Mouse (Mus musculus) heart, embryonic 12.5 days (tissue): ENCODE measurements around the gene Tmem265. TPM values are rescaled to one million over a fixed set of nuclear protein-coding genes. Genes with fewer than 3 reads are reported as not detected.

Experiments used
- ATAC-seq: fragments of 200-750 bp; cut with Nextera tagmentation; 2 replicates; pipeline ENCODE4 v1.8.0; 2017; ENCODE audit warnings: moderate TSS enrichment, moderate library complexity; ENCODE audit not compliant: insufficient number of reproducible peaks, low FRiP score
- H3K27ac ChIP-seq: fragments of 300-500 bp; sonication (generic); 2 replicates; pipeline ENCODE4 v1.5.1; 2016; ENCODE audit warnings: mild to moderate bottlenecking, moderate library complexity; ENCODE audit not compliant: poor library complexity, severe bottlenecking
- H3K27me3 ChIP-seq: fragments of 300-500 bp; sonication (generic); replicated peaks from 2 replicates; pipeline ENCODE4 v1.6.1; 2016; ENCODE audit warnings: mild to moderate bottlenecking, moderate library complexity
- H3K36me3 ChIP-seq: fragments of 300-500 bp; sonication (generic); 2 replicates; pipeline ENCODE4 v1.6.1; 2016; ENCODE audit warnings: mild to moderate bottlenecking, moderate library complexity
- H3K4me1 ChIP-seq: fragments of 300-500 bp; sonication (generic); replicated peaks from 2 replicates; pipeline ENCODE4 v1.6.1; 2016; ENCODE audit warnings: mild to moderate bottlenecking
- H3K4me2 ChIP-seq: fragments of 300-500 bp; sonication (generic); 2 replicates; pipeline ENCODE4 v1.6.1; 2016; ENCODE audit warnings: mild to moderate bottlenecking, moderate library complexity
- H3K4me3 ChIP-seq: fragments of 300-500 bp; sonication (generic); 2 replicates; pipeline ENCODE4 v1.5.1; 2016; ENCODE audit warnings: mild to moderate bottlenecking
- H3K9ac ChIP-seq: fragments of 300-500 bp; sonication (generic); 2 replicates; pipeline ENCODE4 v1.6.1; 2016; ENCODE audit warnings: mild to moderate bottlenecking, moderate library complexity
- H3K9me3 ChIP-seq: fragments of 300-500 bp; sonication (generic); replicated peaks from 2 replicates; pipeline ENCODE4 v1.6.1; 2016; ENCODE audit warnings: mild to moderate bottlenecking, moderate library complexity
- WGBS: fragments of 180-500 bp; shearing (Covaris S2); methylation state at CpG from one replicate; pipeline ENCODE4 v1.1.7; 2016; 5-methylcytosine and 5-hydroxymethylcytosine counted together
- polyA plus RNA-seq: library from polyadenylated mRNA; unstranded; fragments of >200 nt; fragmentation: Nextera tagmentation; extraction: Ambion mirVana; gene quantifications from 2 replicates; pipeline ENCODE4 v1.2.1, GENCODE M21; 2016

Gene Tmem265
- polyA plus RNA-seq, 1 experiment from 2014 or later, result 3.1 TPM

DNA sequence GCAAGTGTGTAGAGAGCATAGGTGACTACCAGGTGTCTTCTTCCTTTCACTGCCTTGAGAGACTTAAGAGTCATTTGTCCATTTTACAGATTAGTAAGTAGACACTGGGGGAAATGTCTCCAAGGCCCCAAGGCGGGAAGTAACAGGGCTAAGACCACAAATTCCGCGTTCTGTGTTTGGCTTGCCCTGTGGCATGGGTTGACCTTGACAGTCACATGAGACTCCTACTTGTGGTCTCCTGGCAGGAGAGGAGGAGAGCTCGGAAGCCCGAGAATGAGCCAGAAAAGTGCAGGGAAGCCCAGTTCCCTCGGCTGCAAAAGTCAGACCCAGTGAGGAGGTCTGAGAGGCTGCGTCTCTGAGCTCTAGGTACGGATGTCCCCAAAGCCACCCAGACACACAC, 52.3 kb downstream of the Tmem265 start:
- H3K9ac ChIP-seq, result peak overlapping the region; percentile 99; the same call in 1 of the 2 replicates
- H3K36me3 ChIP-seq, result peaks cover 52% of the 10 kb centered on the region
- peaks cover 20% of the 10 kb centered on the region for H3K4me1 ChIP-seq
- no peak for ATAC-seq
- peak overlapping the region; percentile 100 for H3K4me3 ChIP-seq
- no peak overlapping the region for H3K27ac ChIP-seq
- peaks cover 24% of the 10 kb centered on the region for H3K9me3 ChIP-seq
- H3K4me2 ChIP-seq, result peak overlapping the region; percentile 86
- whole genome bisulfite sequencing, result 83% methylated on average over 8 of the region's 8 CpGs
- H3K27me3 ChIP-seq, result no peaks in the 10 kb centered on the region

DNA sequence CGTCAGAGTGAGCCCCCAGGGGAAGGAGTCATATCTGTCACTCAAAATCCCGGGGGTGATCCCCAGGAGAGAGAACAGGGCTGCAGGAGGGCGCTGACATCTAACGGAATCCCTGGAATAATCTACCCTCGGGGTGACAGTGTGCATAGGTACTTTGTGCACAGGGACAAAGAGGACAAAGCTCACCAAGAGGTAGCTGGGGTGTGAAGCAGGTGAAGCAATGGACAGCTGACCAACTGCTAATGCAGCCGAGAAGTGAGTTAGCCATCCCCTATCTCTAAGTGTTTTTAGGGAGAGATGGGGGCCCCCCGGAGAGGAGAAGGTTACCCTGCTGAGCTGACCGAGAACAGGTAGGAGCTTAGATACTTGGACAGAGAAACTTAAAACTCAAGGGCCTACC, 52.9 kb downstream of the Tmem265 start:
- H3K27me3 ChIP-seq, result no peaks in the 10 kb centered on the region
- no peak for ATAC-seq
- peaks cover 20% of the 10 kb centered on the region for H3K4me1 ChIP-seq
- H3K36me3 ChIP-seq, result peaks cover 46% of the 10 kb centered on the region
- H3K9me3 ChIP-seq, result peaks cover 24% of the 10 kb centered on the region
- H3K9ac ChIP-seq, result peak overlapping the region; percentile 99
- H3K4me2 ChIP-seq, result peak overlapping the region; percentile 86
- H3K27ac ChIP-seq, result peak overlapping the region; percentile 91
- WGBS, result 30% methylated on average over 8 of the region's 8 CpGs
- peak overlapping the region; percentile 100 for H3K4me3 ChIP-seq

- ATAC-seq, result peak; percentile 65
- H3K4me2 ChIP-seq, result peak overlapping the region; percentile 86
- 1% methylated on average over 23 of the region's 44 CpGs for WGBS
- H3K9ac ChIP-seq, result peak overlapping the region; percentile 99
- peaks cover 24% of the 10 kb centered on the region for H3K9me3 ChIP-seq
- H3K4me3 ChIP-seq, result peak overlapping the region; percentile 100
- H3K27ac ChIP-seq, result peak overlapping the region; percentile 91
- H3K36me3 ChIP-seq, result peaks cover 42% of the 10 kb centered on the region
- H3K4me1 ChIP-seq, result peaks cover 20% of the 10 kb centered on the region
- H3K27me3 ChIP-seq, result no peaks in the 10 kb centered on the region
These were observed 53.3 kb downstream of the Tmem265 start for GRCm38 (mm10) chr7:127614511-127614890.

GRCm38 (mm10) chr7:127614891-127615843, 54.0 kb downstream of the Tmem265 start, which contains the start of gene Zfp629:
Gene Zfp629 (minus strand): TSS chr7:127615797.
- Histone ChIP-seq H3K9ac (peak within 1 kb of the TSS; percentile 99), H3K27ac (peak within 1 kb of the TSS; percentile 91), H3K4me3 (peak within 1 kb of the TSS; percentile 100), H3K4me2 (peak within 1 kb of the TSS; percentile 86), H3K4me1 (peaks cover 20% of the 10 kb centered on the region), H3K36me3 (peaks cover 35% of the 10 kb centered on the region), H3K9me3 (peaks cover 24% of the 10 kb centered on the region), H3K27me3 (no peaks in the 10 kb centered on the region)
- peak; percentile 83 for ATAC-seq
- under 1% methylated on average over 48 of the region's 50 CpGs for WGBS

- WGBS, result 71% methylated on average over 1 of the region's 1 CpGs
- Histone ChIP-seq H3K36me3 (peaks cover 24% of the 10 kb centered on the region), H3K9ac (peak overlapping the region; percentile 31; the same call in 1 of the 2 replicates), H3K4me2 (no peak overlapping the region), H3K4me3 (no peak overlapping the region), H3K27ac (no peak overlapping the region), H3K9me3 (peaks cover 13% of the 10 kb centered on the region), H3K27me3 (no peaks in the 10 kb centered on the region), H3K4me1 (peaks cover 20% of the 10 kb centered on the region)
- no peak for ATAC-seq
These were observed 55.1 kb downstream of the Tmem265 start for GRCm38 (mm10) chr7:127616336-127616735.

Other genes starting within 250 kb of the Tmem265 start
- 19.1 and 19.8 TPM in 2 replicates for gene Zfp768, start 215.8 kb upstream of the Tmem265 start, polyA plus RNA-seq
- gene Zfp747, start 185.3 kb upstream of the Tmem265 start, polyA plus RNA-seq, result 4.6 and 5.1 TPM in 2 replicates
- gene 9130019O22Rik, start 174.2 kb upstream of the Tmem265 start, polyA plus RNA-seq, result 3.4 and 3.9 TPM in 2 replicates
- gene E430018J23Rik, start 167.8 kb upstream of the Tmem265 start, polyA plus RNA-seq, result 4.5 and 5.1 TPM in 2 replicates
- 4.6 and 5.3 TPM in 2 replicates for gene Zfp764, start 154.6 kb upstream of the Tmem265 start, polyA plus RNA-seq
- 15.4 and 16.7 TPM in 2 replicates for gene Zfp688, start 139.3 kb upstream of the Tmem265 start, polyA plus RNA-seq
- 5.4 and 6.0 TPM in 2 replicates for gene Zfp689, start 112.2 kb upstream of the Tmem265 start, polyA plus RNA-seq
- gene Prr14, start 101.8 kb upstream of the Tmem265 start, polyA plus RNA-seq, result 33.8 and 35.2 TPM in 2 replicates
- 8.4 and 9.9 TPM in 2 replicates for gene Fbrs, start 82.2 kb upstream of the Tmem265 start, polyA plus RNA-seq
- 51.8 and 54.3 TPM in 2 replicates for gene Srcap, start 49.4 kb upstream of the Tmem265 start, polyA plus RNA-seq
- 8.5 and 9.1 TPM in 2 replicates for gene Gm42715, start 41.8 kb upstream of the Tmem265 start, polyA plus RNA-seq
- gene Phkg2, start 11.9 kb downstream of the Tmem265 start, polyA plus RNA-seq, result 34.1 and 35.9 TPM in 2 replicates
- 8.7 and 9.8 TPM in 2 replicates for gene Ccdc189, start 27.2 kb downstream of the Tmem265 start, polyA plus RNA-seq
- gene Rnf40, start 27.4 kb downstream of the Tmem265 start, polyA plus RNA-seq, result 38.8 and 40.0 TPM in 2 replicates
- gene Zfp629, start 54.4 kb downstream of the Tmem265 start, polyA plus RNA-seq, result 12.7 and 13.7 TPM in 2 replicates
- gene Bcl7c, start 147.5 kb downstream of the Tmem265 start, polyA plus RNA-seq, result 43.3 and 49.5 TPM in 2 replicates
- 4.3 and 5.1 TPM in 2 replicates for gene Ctf1, start 151.3 kb downstream of the Tmem265 start, polyA plus RNA-seq
- 0.10 TPM in 1 of 2 replicates, not detected in the other for gene Ctf2, start 170.8 kb downstream of the Tmem265 start, polyA plus RNA-seq
- 3.4 and 3.7 TPM in 2 replicates for gene Fbxl19, start 183.2 kb downstream of the Tmem265 start, polyA plus RNA-seq
- 13.3 and 14.6 TPM in 2 replicates for gene Orai3, start 208.4 kb downstream of the Tmem265 start, polyA plus RNA-seq
- 12.1 and 14.6 TPM in 2 replicates for gene Setd1a, start 215.3 kb downstream of the Tmem265 start, polyA plus RNA-seq
- gene Gm49388, start 224.2 kb downstream of the Tmem265 start, polyA plus RNA-seq, result not detected in 2 replicates
- 19.0 and 21.1 TPM in 2 replicates for gene Hsd3b7, start 239.2 kb downstream of the Tmem265 start, polyA plus RNA-seq